Mouse (Mus musculus) hindbrain, postnatal 0 days (tissue): Measurements from ENCODE around the gene Gm20716. TPM values are rescaled to one million over a fixed set of nuclear protein-coding genes. Genes with fewer than 3 reads are reported as not detected.

Source experiments
- ATAC-seq: fragments of 200-750 bp; cut with Nextera tagmentation; 2 replicates; pipeline ENCODE4 v1.8.0; 2017; ENCODE audit warnings: mild to moderate bottlenecking, moderate TSS enrichment, moderate library complexity
- DNase-seq: peaks from one replicate; pipeline ENCODE4 v3.0.0-alpha.2; 2015; ENCODE audit warnings: low spot score
- H3K27ac ChIP-seq: fragments of 300-500 bp; sonication (generic); 2 replicates; pipeline ENCODE4 v1.5.1; 2014; ENCODE audit warnings: mild to moderate bottlenecking
- H3K27me3 ChIP-seq: fragments of 300-500 bp; sonication (generic); 2 replicates; pipeline ENCODE4 v1.6.1; 2014; ENCODE audit warnings: low read length, mixed read lengths; ENCODE audit not compliant: insufficient read depth
- H3K36me3 ChIP-seq: fragments of 300-500 bp; sonication (generic); 2 replicates; pipeline ENCODE4 v1.6.1; 2014; ENCODE audit warnings: low read length, mixed read lengths; ENCODE audit not compliant: insufficient read depth
- H3K4me1 ChIP-seq: fragments of 300-500 bp; sonication (generic); 2 replicates; pipeline ENCODE4 v1.6.1; 2014; ENCODE audit warnings: antibody characterized with exemption, low read length, mixed read lengths; ENCODE audit not compliant: insufficient read depth
- H3K4me2 ChIP-seq: fragments of 300-500 bp; sonication (generic); 2 replicates; pipeline ENCODE4 v1.6.1; 2014; ENCODE audit warnings: low read depth, mild to moderate bottlenecking, low read length, moderate library complexity, mixed read lengths
- H3K4me3 ChIP-seq: fragments of 300-500 bp; sonication (generic); 2 replicates; pipeline ENCODE4 v1.5.1; 2014; ENCODE audit warnings: low read length
- H3K9ac ChIP-seq: fragments of 300-500 bp; sonication (generic); replicated peaks from 2 replicates; pipeline ENCODE4 v1.6.1; 2014; ENCODE audit warnings: mild to moderate bottlenecking, low read length, moderate library complexity, mixed read lengths
- H3K9me3 ChIP-seq: fragments of 300-500 bp; sonication (generic); 2 replicates; pipeline ENCODE4 v1.6.1; 2016; ENCODE audit warnings: low read length, mixed read lengths
- CTCF ChIP-seq: IDR thresholded peaks from 2 replicates; pipeline ENCODE4 v1.5.1; 2016; ENCODE audit warnings: antibody characterized with exemption, control low read depth, low read depth
- WGBS: fragments of 180-500 bp; shearing (Covaris S2); extraction: QIAGEN DNeasy Blood & Tissue Kit; methylation state at CpG from one replicate; pipeline ENCODE4 v1.1.7; 2014; 5-methylcytosine and 5-hydroxymethylcytosine counted together
- microRNA-seq, 2 experiments: library from miRNA; unstranded; fragments of <30 nt; microRNA quantifications; one replicate each; pipeline ENCODE4; 2016
- polyA plus RNA-seq: library from polyadenylated mRNA; unstranded; fragments of >200 nt; fragmentation: Nextera tagmentation; extraction: Ambion mirVana; gene quantifications from 2 replicates; pipeline ENCODE4 v1.2.1, GENCODE M21; 2015
- total RNA-seq: library from RNA; depleted of rRNA; stranded (reverse); fragments of >200 nt; gene quantifications from 2 replicates; pipeline ENCODE4 v1.2.3, GENCODE M21; 2014; rRNA removed

The Gm20716 gene
- total and polyA plus RNA-seq, 2 experiments from 2014 or later = 11.7 to 14.3 TPM

- no peaks in the 10 kb centered on the region for H3K36me3 ChIP-seq
- H3K9ac ChIP-seq = no peak overlapping the region
- no peaks in the 10 kb centered on the region for H3K9me3 ChIP-seq
- no peaks in the 10 kb centered on the region for H3K27me3 ChIP-seq
- H3K4me1 ChIP-seq = 0 out of 2 replicates have a peak, but pooled peaks cover 6% of the 10 kb centered on the region
- no peak for TF ChIP-seq CTCF
- H3K4me3 ChIP-seq = no peak overlapping the region
- no peak for ATAC-seq
- H3K27ac ChIP-seq = no peak overlapping the region
- 62% methylated on average over 22 of the region's 22 CpGs for WGBS
- no peak overlapping the region for H3K4me2 ChIP-seq
- DNase-seq = no peak
Observed at GRCm38 (mm10) chr2:168147722-168148432, 82.3 kb downstream of the Gm20716 start.

- ATAC-seq = no peak
- TF ChIP-seq CTCF = no peak
Observed at GRCm38 (mm10) chr2:168145437-168145836, 84.7 kb downstream of the Gm20716 start.

DNA sequence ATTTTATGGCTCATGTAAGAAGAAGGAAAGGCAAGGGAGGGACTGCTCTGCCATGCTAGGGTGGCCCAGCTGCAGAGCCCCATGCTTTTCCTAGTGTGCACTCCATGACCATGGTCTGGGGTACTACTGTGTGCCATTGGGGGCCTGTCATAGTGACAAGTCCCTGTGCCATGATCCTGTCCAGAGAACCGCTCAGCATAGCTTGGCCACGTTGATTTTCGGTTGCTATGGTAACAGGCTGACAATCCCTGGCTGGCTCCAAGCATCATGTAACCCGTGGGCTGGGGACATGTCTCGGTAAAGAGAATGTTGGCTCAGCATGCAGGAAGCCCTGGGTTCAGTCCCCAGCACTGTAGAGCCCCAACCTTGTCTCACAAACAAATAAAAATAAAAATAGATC lies 86.4 kb downstream of the Gm20716 start:
- TF ChIP-seq CTCF = no peak
- no peak overlapping the region for H3K4me2 ChIP-seq
- peak overlapping the region; percentile 41; the same call in 1 of the 2 replicates for H3K27ac ChIP-seq
- H3K4me3 ChIP-seq = no peak overlapping the region
- H3K27me3 ChIP-seq = no peaks in the 10 kb centered on the region
- H3K36me3 ChIP-seq = no peaks in the 10 kb centered on the region
- WGBS = 27% methylated on average over 5 of the region's 5 CpGs
- no peaks in the 10 kb centered on the region for H3K9me3 ChIP-seq
- H3K9ac ChIP-seq = no peak overlapping the region
- DNase-seq = peak; percentile 72
- 0 out of 2 replicates have a peak, but pooled peaks cover 6% of the 10 kb centered on the region for H3K4me1 ChIP-seq
- peak; percentile 72 for ATAC-seq

More at GRCm38 (mm10) chr2:168145437-168145836, 84.7 kb downstream of the Gm20716 start:
- Histone ChIP-seq H3K27me3 (no peaks in the 10 kb centered on the region), H3K4me1 (0 out of 2 replicates have a peak, but pooled peaks cover 6% of the 10 kb centered on the region), H3K9ac (no peak overlapping the region), H3K36me3 (no peaks in the 10 kb centered on the region), H3K9me3 (no peaks in the 10 kb centered on the region), H3K4me2 (no peak overlapping the region), H3K4me3 (no peak overlapping the region), H3K27ac (no peak overlapping the region)
- 74% methylated on average over 2 of the region's 2 CpGs for WGBS
- no peak for DNase-seq

DNA sequence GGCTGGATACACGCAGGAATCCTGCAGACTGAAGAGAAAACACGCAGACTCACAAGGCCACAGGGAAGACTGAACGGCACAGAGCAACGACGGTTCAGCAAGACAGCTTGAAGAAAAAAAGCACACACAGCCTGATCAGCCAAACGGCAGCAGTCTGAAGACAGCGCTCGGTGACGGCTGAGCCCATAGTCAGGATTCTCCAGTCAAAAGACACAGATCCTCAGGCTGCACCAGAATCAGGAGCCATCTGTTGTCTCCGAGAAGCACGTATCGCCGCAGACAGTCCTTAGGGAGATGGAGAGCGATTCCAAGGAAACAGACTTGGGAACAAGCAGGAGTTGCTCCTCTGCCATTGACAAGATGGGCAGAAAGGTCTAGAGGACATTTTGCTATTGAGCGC lies 93.0 kb downstream of the Gm20716 start:
- no peaks in the 10 kb centered on the region for H3K9me3 ChIP-seq
- no peaks in the 10 kb centered on the region for H3K27me3 ChIP-seq
- H3K4me3 ChIP-seq = no peak overlapping the region
- no peaks in the 10 kb centered on the region for H3K4me1 ChIP-seq
- no peak overlapping the region for H3K9ac ChIP-seq
- DNase-seq (peak; percentile 67), ATAC-seq (no peak)
- H3K27ac ChIP-seq = no peak overlapping the region
- TF ChIP-seq CTCF = no peak
- H3K36me3 ChIP-seq = no peaks in the 10 kb centered on the region
- WGBS = 43% methylated on average over 15 of the region's 15 CpGs
- peak overlapping the region; percentile 33; the same call in 1 of the 2 replicates for H3K4me2 ChIP-seq

Small RNA genes within 50 kb of the gene (microRNA-seq; reads per million reads assigned to microRNA genes)
- 0 reads per million in 2 experiments for gene Gm24561

Other genes starting within 250 kb of the Gm20716 start
- 0.25 and 1.0 TPM in 2 replicates for gene Ripor3, start 219.7 kb downstream of the Gm20716 start, total RNA-seq
- gene Ripor3, start 219.7 kb downstream of the Gm20716 start, polyA plus RNA-seq = 0.45 TPM in 2 replicates
- gene Pard6b, start 149.4 kb downstream of the Gm20716 start, total RNA-seq = 5.1 and 7.7 TPM in 2 replicates
- gene Pard6b, start 149.4 kb downstream of the Gm20716 start, polyA plus RNA-seq = 3.7 and 4.5 TPM in 2 replicates
- 37.5 and 47.1 TPM in 2 replicates for gene Adnp, start 23.3 kb downstream of the Gm20716 start, total RNA-seq
- 11.1 and 14.1 TPM in 2 replicates for gene Adnp, start 23.3 kb downstream of the Gm20716 start, polyA plus RNA-seq
- 82.9 and 200 TPM in 2 replicates for gene Dpm1, start 227 bp upstream of the Gm20716 start, total RNA-seq
- 99.2 and 104 TPM in 2 replicates for gene Dpm1, start 227 bp upstream of the Gm20716 start, polyA plus RNA-seq
- gene Mocs3, start 258 bp upstream of the Gm20716 start, total RNA-seq = 24.9 and 27.0 TPM in 2 replicates
- gene Mocs3, start 258 bp upstream of the Gm20716 start, polyA plus RNA-seq = 7.8 and 8.2 TPM in 2 replicates
- 0.32 and 0.89 TPM in 2 replicates for gene Kcng1, start 51.4 kb upstream of the Gm20716 start, total RNA-seq
- gene Kcng1, start 51.4 kb upstream of the Gm20716 start, polyA plus RNA-seq = 1.1 TPM in 2 replicates